Mouse (Mus musculus): Measurements from ENCODE around the gene Fip1l1.

Fip1l1 gene

GRCm38 (mm10) chr5:74613491-74614151 lies 78.4 kb downstream of the Fip1l1 start:
- in situ Hi-C loops (cut with MboI, MseI), result loop anchor here (10.0 kb wide), 1 partner anchor 541 kb away; the partner anchor contains the start of gene Pdgfra

- in situ Hi-C loops (cut with MboI, MseI), result loop anchor here (10.0 kb wide), 1 partner anchor 537 kb away; the partner anchor contains the start of gene Pdgfra
Observed at GRCm38 (mm10) chr5:74617816-74618572, 82.7 kb downstream of the Fip1l1 start.

- in situ Hi-C loops (cut with MboI, MseI), result loop anchor here (10.0 kb wide), 1 partner anchor 536 kb away; the partner anchor contains the start of gene Pdgfra
Observed at GRCm38 (mm10) chr5:74618573-74619059, 83.4 kb downstream of the Fip1l1 start.

- in situ Hi-C loops (cut with MboI, MseI), result no loop called here
Observed at GRCm38 (mm10) chr5:74621691-74622470, 86.6 kb downstream of the Fip1l1 start.

- in situ Hi-C loops (cut with MboI, MseI), result no loop called here
Observed at GRCm38 (mm10) chr5:74623316-74624000, 88.2 kb downstream of the Fip1l1 start.

- in situ Hi-C loops (cut with MboI, MseI), result no loop called here
Observed at GRCm38 (mm10) chr5:74624385-74624784, 89.1 kb downstream of the Fip1l1 start.

GRCm38 (mm10) chr5:74628001-74628400 lies 92.8 kb downstream of the Fip1l1 start:
- in situ Hi-C loops (cut with MboI, MseI), result no loop called here

- in situ Hi-C loops (cut with MboI, MseI), result no loop called here
Observed at GRCm38 (mm10) chr5:74632369-74633114, 97.3 kb downstream of the Fip1l1 start.

GRCm38 (mm10) chr5:74633453-74633852 lies 98.2 kb downstream of the Fip1l1 start:
- in situ Hi-C loops (cut with MboI, MseI), result no loop called here

GRCm38 (mm10) chr5:74634391-74634790 lies 99.1 kb downstream of the Fip1l1 start:
- in situ Hi-C loops (cut with MboI, MseI), result no loop called here

GRCm38 (mm10) chr5:74639516-74639915 lies 104.3 kb downstream of the Fip1l1 start:
- in situ Hi-C loops (cut with MboI, MseI), result no loop called here

- in situ Hi-C loops (cut with MboI, MseI), result no loop called here
Observed at GRCm38 (mm10) chr5:74640504-74640903, 105.3 kb downstream of the Fip1l1 start.

GRCm38 (mm10) chr5:74641000-74641399 lies 105.8 kb downstream of the Fip1l1 start:
- in situ Hi-C loops (cut with MboI, MseI), result no loop called here

- in situ Hi-C loops (cut with MboI, MseI), result no loop called here
Observed at GRCm38 (mm10) chr5:74642291-74642690, 107.0 kb downstream of the Fip1l1 start.

- in situ Hi-C loops (cut with MboI, MseI), result no loop called here
Observed at GRCm38 (mm10) chr5:74647584-74647984, 112.3 kb downstream of the Fip1l1 start.

GRCm38 (mm10) chr5:74648216-74648615 lies 113.0 kb downstream of the Fip1l1 start:
- in situ Hi-C loops (cut with MboI, MseI), result no loop called here
